In genomic region chr11:86410521-86410920, GRCm38 (mm10) we compare ENCODE assay signal across 20 mouse cellular contexts.
"Had no signal": no experiment of that assay in that cellular context is flagged by ENCODE, and none has a peak within 500 bp of the region (broad histone marks: within the 10 kb centered on the region; RNA-seq: fewer than 3 reads in every experiment).

No protein-coding gene starts in this region.

- H3K4me3 ChIP-seq: kidney, embryonic 15.5 days; limb, embryonic 12.5 days; limb, embryonic 15.5 days; midbrain, embryonic 12.5 days; midbrain, embryonic 15.5 days had no signal

- H3K27ac ChIP-seq: kidney, embryonic 15.5 days; limb, embryonic 12.5 days; limb, embryonic 15.5 days; liver, embryonic 14.5 days; macrophage; midbrain, embryonic 12.5 days; midbrain, embryonic 15.5 days; stomach, postnatal 0 days had no signal

- DNase-seq: kidney, adult 8-10 months; kidney, postnatal 10 days; kidney, postnatal 4 days; left cerebral cortex, postnatal 4 days; liver, postnatal 0 days; lung, embryonic 14.5 days; retina, postnatal 1 day; right cerebral cortex, postnatal 25 days; thymus, adult 2 months; thymus, postnatal 14 days; thymus, postnatal 4 days had no signal

- ATAC-seq: liver, postnatal 0 days; lung, postnatal 0 days; midbrain, embryonic 15.5 days had no signal

- H3K27me3 ChIP-seq: kidney, embryonic 15.5 days; limb, embryonic 15.5 days; midbrain, embryonic 15.5 days had no signal

- H3K36me3 ChIP-seq: kidney, embryonic 15.5 days; limb, embryonic 12.5 days; limb, embryonic 15.5 days; midbrain, embryonic 12.5 days; midbrain, embryonic 15.5 days had no signal
